Mouse (Mus musculus) spleen, adult 2 months (tissue): ENCODE measurements around the gene Wnt10a. TPM values are rescaled to one million over a fixed set of nuclear protein-coding genes. Genes with fewer than 3 reads are reported as not detected.

ENCODE experiments used
- DNase-seq, 2 experiments: peaks; one replicate each; pipeline versions ENCODE4 v3.0.0 to v3.0.0-alpha.2; 2012 to 2021; ENCODE audit warnings: low spot score in 2 of 2, low read depth in 1 of 2
- H3K27ac ChIP-seq: fragments of 200-500 bp; 2 replicates; pipeline ENCODE4 v1.5.1; 2012; ENCODE audit warnings: low read length, inconsistent platforms; ENCODE audit not compliant: insufficient read depth
- H3K27me3 ChIP-seq: fragments of 200-500 bp; 2 replicates; pipeline ENCODE4 v1.6.1; 2012; ENCODE audit warnings: mild to moderate bottlenecking, moderate library complexity, low read length, inconsistent platforms; ENCODE audit not compliant: control insufficient read depth, insufficient read depth
- H3K36me3 ChIP-seq: fragments of 200-500 bp; 2 replicates; pipeline ENCODE4 v1.6.1; 2012; ENCODE audit warnings: mild to moderate bottlenecking, low read length, inconsistent platforms; ENCODE audit not compliant: control insufficient read depth, insufficient read depth
- H3K4me1 ChIP-seq: fragments of 200-500 bp; 2 replicates; pipeline ENCODE4 v1.6.1; 2011; ENCODE audit warnings: inconsistent platforms; ENCODE audit not compliant: control insufficient read depth, insufficient read depth, insufficient read length
- H3K4me3 ChIP-seq: fragments of 200-500 bp; 2 replicates; pipeline ENCODE4 v1.5.1; 2011; ENCODE audit warnings: mild to moderate bottlenecking, inconsistent platforms; ENCODE audit not compliant: insufficient read depth, insufficient read length; ENCODE audit errors: extremely low read depth
- CTCF ChIP-seq: fragments of 200-500 bp; IDR thresholded peaks from 2 replicates; pipeline ENCODE4 v1.5.1; 2011; ENCODE audit warnings: mild to moderate bottlenecking, inconsistent platforms; ENCODE audit not compliant: insufficient read depth, insufficient read length, insufficient replicate concordance; ENCODE audit errors: extremely low read depth
- POLR2A ChIP-seq: fragments of 200-500 bp; IDR thresholded peaks from 2 replicates; pipeline ENCODE4 v1.6.1; 2011; ENCODE audit warnings: low read depth, low read length, inconsistent platforms
- WGBS: fragments of 180-500 bp; shearing (Covaris S2); methylation state at CpG from one replicate; pipeline ENCODE4 v1.1.7; 2018; 5-methylcytosine and 5-hydroxymethylcytosine counted together
- polyA plus RNA-seq: library from polyadenylated mRNA; depleted of rRNA; stranded (reverse); fragments of >200 nt; gene quantifications from 2 replicates; pipeline ENCODE4 v1.2.3, GENCODE M21; 2012

Gene Wnt10a
- polyA plus RNA-seq, 1 experiment: 3.1 TPM

DNA sequence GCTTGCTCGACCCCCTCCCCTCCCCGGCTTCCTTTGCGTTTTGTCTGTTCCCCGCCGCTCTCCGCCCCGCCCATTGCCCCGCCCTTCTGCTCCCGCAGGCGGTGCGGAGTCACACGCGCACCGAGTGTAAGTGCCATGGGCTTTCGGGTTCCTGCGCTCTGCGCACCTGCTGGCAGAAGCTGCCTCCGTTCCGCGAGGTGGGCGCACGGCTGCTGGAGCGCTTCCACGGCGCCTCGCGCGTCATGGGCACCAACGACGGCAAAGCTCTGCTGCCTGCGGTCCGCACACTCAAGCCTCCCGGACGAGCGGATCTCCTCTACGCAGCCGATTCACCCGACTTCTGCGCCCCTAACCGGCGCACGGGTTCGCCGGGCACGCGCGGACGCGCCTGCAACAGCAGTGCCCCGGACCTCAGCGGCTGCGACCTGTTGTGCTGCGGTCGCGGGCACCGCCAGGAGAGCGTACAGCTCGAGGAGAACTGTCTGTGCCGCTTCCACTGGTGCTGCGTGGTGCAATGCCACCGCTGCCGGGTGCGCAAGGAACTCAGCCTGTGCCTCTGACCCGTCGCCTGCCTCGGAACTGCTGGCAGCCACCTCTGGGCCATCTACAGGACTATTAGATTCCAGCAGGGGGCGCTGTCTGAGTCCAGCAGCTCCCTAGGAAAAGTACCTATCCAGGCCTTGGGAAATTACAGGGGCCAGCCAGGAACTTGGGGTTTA is 7.1 kb upstream of the Wnt10a start:
- DNase-seq: peak in 1 of 2 experiments; percentile 33

DNA sequence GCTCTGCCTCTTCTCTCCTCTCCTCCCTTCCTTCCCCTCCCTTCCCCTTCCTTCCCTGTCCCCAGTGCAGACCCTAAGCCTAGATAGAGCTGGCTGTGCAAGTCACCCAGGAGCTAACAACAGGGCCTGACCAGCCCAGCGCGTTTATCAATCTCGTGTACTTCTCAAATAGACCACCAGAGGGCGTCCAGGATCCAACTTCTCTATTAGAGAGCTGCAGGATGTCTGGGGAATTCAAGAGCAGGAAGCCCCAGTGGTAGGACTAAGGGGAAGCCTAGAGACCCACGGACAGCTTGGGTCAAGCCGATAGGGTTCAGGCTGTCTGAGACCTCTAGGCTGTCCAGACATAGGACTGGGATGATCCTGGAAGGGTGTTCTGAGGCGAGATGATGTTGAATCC is 3.5 kb upstream of the Wnt10a start:
- peak; percentile 41 to 77 for DNase-seq
- H3K27ac ChIP-seq: no peak overlapping the region
- 10% methylated on average over 7 of the region's 7 CpGs for WGBS
- H3K27me3 ChIP-seq: peaks cover 12% of the 10 kb centered on the region
- peaks cover 20% of the 10 kb centered on the region for H3K4me1 ChIP-seq
- no peak overlapping the region for H3K4me3 ChIP-seq
- no peaks in the 10 kb centered on the region for H3K36me3 ChIP-seq
- TF ChIP-seq POLR2A: no peak
- TF ChIP-seq CTCF: peak; percentile 48; the same call in 1 of the 2 replicates

More for the DNA sequence above, 7.1 kb upstream of the Wnt10a start:
- Histone ChIP-seq H3K27ac (no peak overlapping the region), H3K4me1 (peaks cover 8% of the 10 kb centered on the region), H3K4me3 (peak overlapping the region; percentile 44; the same call in 1 of the 2 replicates), H3K36me3 (no peaks in the 10 kb centered on the region), H3K27me3 (peaks cover 5% of the 10 kb centered on the region; the same call in 1 of the 2 replicates)
- 3% methylated on average over 67 of the region's 67 CpGs for WGBS
- TF ChIP-seq CTCF (no peak; the same call in 1 of the 2 replicates), POLR2A (no peak)

DNA sequence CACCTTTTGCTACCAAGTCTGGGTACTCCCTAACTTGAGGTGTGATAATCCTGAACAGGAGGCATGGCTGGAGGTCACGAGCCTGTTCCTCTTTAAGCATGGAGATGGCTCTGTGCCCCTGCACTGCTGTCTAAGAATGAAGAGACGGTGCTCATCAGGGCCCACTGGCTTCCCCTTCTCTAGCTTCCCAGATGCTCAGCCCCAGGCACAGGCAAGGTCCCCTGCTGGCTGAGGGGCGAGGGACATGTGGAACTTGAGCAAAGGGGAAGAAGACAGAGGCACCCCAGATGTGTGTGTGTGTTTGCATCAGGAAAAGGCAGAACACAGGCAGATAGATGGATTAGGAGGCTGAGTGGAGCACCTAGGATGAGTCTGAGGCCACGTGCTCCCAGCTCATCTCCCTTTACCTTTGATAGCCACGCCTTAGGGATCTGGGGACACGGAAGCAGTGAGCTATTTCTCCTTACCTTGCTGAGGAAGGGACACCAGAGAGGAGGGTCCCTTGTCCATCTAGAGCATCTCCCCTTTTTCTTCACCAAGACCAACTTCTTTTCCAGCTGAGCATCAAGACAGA is 2.6 kb upstream of the Wnt10a start:
- H3K27ac ChIP-seq: no peak overlapping the region
- peaks cover 12% of the 10 kb centered on the region for H3K27me3 ChIP-seq
- WGBS: 32% methylated on average over 6 of the region's 6 CpGs
- no peak for DNase-seq
- no peaks in the 10 kb centered on the region for H3K36me3 ChIP-seq
- peaks cover 20% of the 10 kb centered on the region for H3K4me1 ChIP-seq
- no peak for TF ChIP-seq CTCF
- TF ChIP-seq POLR2A: no peak
- no peak overlapping the region for H3K4me3 ChIP-seq

DNA sequence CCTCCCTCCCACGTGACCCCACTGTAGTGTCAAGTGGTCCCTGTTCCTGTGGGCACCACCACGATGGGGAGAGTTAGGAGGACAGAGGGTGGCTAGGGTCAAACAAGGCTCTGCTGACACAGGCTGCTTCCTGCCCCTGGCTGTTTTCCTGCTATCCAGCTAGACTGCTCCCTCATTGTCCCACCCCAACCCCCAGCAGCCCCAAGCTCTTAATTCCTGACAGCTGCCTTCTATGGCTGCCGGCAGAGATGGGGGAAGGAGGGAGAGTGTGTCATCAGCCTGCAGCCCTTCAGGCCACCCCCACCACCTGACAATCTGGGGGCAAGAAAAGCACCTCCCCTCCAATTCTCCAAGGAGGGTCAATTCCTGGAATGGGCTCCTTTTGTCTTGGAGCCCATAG is 1.2 kb upstream of the Wnt10a start:
- no peak for TF ChIP-seq CTCF
- TF ChIP-seq POLR2A: no peak
- H3K36me3 ChIP-seq: no peaks in the 10 kb centered on the region
- DNase-seq: no peak
- peaks cover 22% of the 10 kb centered on the region for H3K4me1 ChIP-seq
- no peak overlapping the region for H3K27ac ChIP-seq
- WGBS: 53% methylated on average over 3 of the region's 3 CpGs
- peaks cover 13% of the 10 kb centered on the region for H3K27me3 ChIP-seq
- no peak overlapping the region for H3K4me3 ChIP-seq

DNA sequence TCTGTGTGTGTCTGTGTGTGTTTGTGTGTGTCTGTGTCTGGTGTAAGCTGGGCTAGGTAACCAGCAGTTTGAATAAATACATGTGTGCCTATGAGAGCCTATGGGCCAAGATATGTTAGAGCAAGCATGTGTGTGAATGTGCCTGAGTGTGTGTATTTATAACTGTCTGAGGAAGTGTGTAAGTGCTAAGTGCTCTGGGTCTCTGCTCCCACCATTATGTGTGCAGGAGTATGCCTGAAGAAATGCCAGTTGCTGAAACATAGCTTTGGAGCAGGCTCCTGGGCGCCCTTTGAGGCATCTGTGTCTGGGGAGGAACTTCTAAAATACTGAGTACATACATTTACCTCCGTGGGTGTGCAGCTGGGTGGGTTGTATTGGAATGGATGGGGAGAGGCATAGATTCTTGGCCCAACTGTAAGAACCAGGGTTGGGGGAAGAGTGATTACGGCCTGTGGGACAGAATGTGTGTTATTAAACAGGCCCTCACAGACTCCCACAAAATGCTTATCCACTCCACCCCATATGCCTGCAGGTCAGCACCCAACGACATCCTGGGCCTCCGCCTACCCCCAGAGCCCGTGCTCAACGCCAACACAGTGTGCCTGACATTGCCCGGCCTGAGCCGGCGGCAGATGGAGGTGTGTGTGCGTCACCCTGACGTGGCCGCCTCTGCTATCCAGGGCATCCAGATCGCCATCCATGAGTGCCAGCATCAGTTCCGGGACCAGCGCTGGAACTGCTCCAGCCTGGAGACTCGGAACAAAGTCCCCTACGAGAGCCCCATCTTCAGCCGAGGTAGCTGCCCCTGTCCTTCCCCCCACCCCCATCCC is 1.7 kb downstream of the Wnt10a start:
- Histone ChIP-seq H3K36me3 (no peaks in the 10 kb centered on the region), H3K27me3 (peaks cover 13% of the 10 kb centered on the region), H3K27ac (no peak overlapping the region), H3K4me3 (no peak overlapping the region), H3K4me1 (peaks cover 22% of the 10 kb centered on the region)
- no peak for DNase-seq
- TF ChIP-seq CTCF: no peak
- no peak for TF ChIP-seq POLR2A
- 64% methylated on average over 19 of the region's 19 CpGs for WGBS

DNA sequence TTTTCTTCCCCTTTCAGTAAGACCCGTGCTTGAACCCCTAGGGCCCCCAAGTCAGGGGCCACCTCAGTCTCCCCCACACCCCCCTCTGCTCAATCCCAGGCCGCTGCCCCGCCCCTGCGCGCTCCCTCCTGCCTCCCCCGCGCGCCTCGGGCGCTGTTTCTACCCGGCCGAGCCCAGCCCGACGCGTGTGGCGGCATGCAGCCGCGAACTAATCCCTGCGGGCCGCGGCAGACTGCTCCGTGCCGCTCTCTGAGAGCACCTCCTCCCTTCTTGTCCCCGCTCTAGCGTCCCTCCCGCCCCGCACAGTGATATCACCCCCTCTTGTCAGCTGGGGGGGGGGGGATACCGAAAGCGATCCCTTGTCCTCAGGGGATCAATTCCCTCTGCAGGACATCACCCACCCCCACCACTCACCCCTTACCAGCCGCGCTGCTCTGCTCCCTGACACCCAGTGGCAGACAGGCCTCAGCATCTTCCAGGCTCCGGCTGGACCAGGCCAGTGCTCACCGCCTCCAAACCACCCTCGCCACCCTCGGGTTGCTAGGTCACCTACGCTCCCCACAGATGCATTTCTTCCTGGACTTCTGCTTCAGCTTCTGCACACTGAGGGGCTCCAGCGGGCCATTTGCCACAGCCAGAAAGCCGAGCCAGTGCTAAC is 3.3 kb downstream of the Wnt10a start:
- Histone ChIP-seq H3K4me3 (peak overlapping the region; percentile 21), H3K27me3 (peaks cover 13% of the 10 kb centered on the region), H3K27ac (no peak overlapping the region), H3K4me1 (peaks cover 22% of the 10 kb centered on the region), H3K36me3 (no peaks in the 10 kb centered on the region)
- TF ChIP-seq POLR2A (no peak), CTCF (no peak)
- DNase-seq: peak in 1 of 2 experiments; percentile 30
- 2% methylated on average over 38 of the region's 38 CpGs for WGBS
